Mouse (Mus musculus) lung, postnatal 0 days (tissue): ENCODE measurements at regions not wholly inside any gene's neighbourhood (a gene's known extent, or its start where the extent isn't known, plus 50 kb on each side); places are given as distances from the start of the nearest gene placed in this dataset.
"Not testable (repeated sequence)": the region's sequence is repeated elsewhere in the genome, so short reads cannot be mapped to it uniquely, and the experiment has no call there.

Source experiments
- ATAC-seq: fragments of 200-750 bp; cut with Nextera tagmentation; 2 replicates; pipeline ENCODE4 v1.8.0; 2017; ENCODE audit warnings: moderate library complexity
- DNase-seq: peaks from one replicate; pipeline ENCODE4 v3.0.0-alpha.2; 2016; ENCODE audit warnings: low spot score
- H3K27ac ChIP-seq: fragments of 300-500 bp; sonication (generic); 2 replicates; pipeline ENCODE4 v1.5.1; 2014; ENCODE audit warnings: antibody characterized with exemption, mild to moderate bottlenecking, low read length, mixed read lengths
- H3K27me3 ChIP-seq: fragments of 300-500 bp; sonication (generic); replicated peaks from 2 replicates; pipeline ENCODE4 v1.6.1; 2014; ENCODE audit warnings: low read length, mixed read lengths; ENCODE audit not compliant: insufficient read depth
- H3K36me3 ChIP-seq: fragments of 300-500 bp; sonication (generic); 2 replicates; pipeline ENCODE4 v1.6.1; 2014; ENCODE audit warnings: low read length, mixed read lengths; ENCODE audit not compliant: insufficient read depth
- H3K4me1 ChIP-seq: fragments of 300-500 bp; sonication (generic); 2 replicates; pipeline ENCODE4 v1.6.1; 2014; ENCODE audit warnings: antibody characterized with exemption, low read depth, low read length, mixed read lengths; ENCODE audit not compliant: insufficient read depth
- H3K4me2 ChIP-seq: fragments of 300-500 bp; sonication (generic); replicated peaks from 2 replicates; pipeline ENCODE4 v1.6.1; 2014; ENCODE audit warnings: low read depth, mild to moderate bottlenecking, low read length, moderate library complexity, mixed read lengths
- H3K4me3 ChIP-seq: fragments of 300-500 bp; sonication (generic); 2 replicates; pipeline ENCODE4 v1.5.1; 2014; ENCODE audit warnings: low read depth, low read length
- H3K9ac ChIP-seq: fragments of 300-500 bp; sonication (generic); replicated peaks from 2 replicates; pipeline ENCODE4 v1.6.1; 2014; ENCODE audit warnings: low read depth, mild to moderate bottlenecking
- H3K9me3 ChIP-seq: fragments of 300-500 bp; sonication (generic); 2 replicates; pipeline ENCODE4 v1.6.1; 2016; ENCODE audit warnings: low read length, mixed read lengths
- CTCF ChIP-seq: IDR thresholded peaks from 2 replicates; pipeline ENCODE4 v1.5.1; 2016; ENCODE audit warnings: antibody characterized with exemption, mild to moderate bottlenecking
- EP300 ChIP-seq: IDR thresholded peaks from 2 replicates; pipeline ENCODE4 v1.6.1; 2016; ENCODE audit warnings: antibody characterized with exemption, mild to moderate bottlenecking, control low read depth
- WGBS: fragments of 180-500 bp; shearing (Covaris S2); extraction: QIAGEN DNeasy Blood & Tissue Kit; methylation state at CpG from one replicate; pipeline ENCODE4 v1.1.7; 2014; 5-methylcytosine and 5-hydroxymethylcytosine counted together

- ATAC-seq (no peak), DNase-seq (no peak)
- H3K27ac ChIP-seq: no peak overlapping the region
- no peak for TF ChIP-seq EP300
- no peaks in the 10 kb centered on the region for H3K9me3 ChIP-seq
- H3K4me1 ChIP-seq: no peaks in the 10 kb centered on the region
- no peaks in the 10 kb centered on the region for H3K36me3 ChIP-seq
- H3K27me3 ChIP-seq: no peaks in the 10 kb centered on the region
- H3K4me2 ChIP-seq: no peak overlapping the region
- H3K9ac ChIP-seq: no peak overlapping the region
- 50% methylated on average over 3 of the region's 3 CpGs for WGBS
- H3K4me3 ChIP-seq: no peak overlapping the region
These were observed 190.0 kb downstream of the Hira start for GRCm38 (mm10) chr16:19066700-19067310.

- H3K36me3 ChIP-seq, DNase-seq, H3K4me2 ChIP-seq, H3K9me3 ChIP-seq, ATAC-seq, H3K9ac ChIP-seq, H3K27ac ChIP-seq, H3K27me3 ChIP-seq, H3K4me3 ChIP-seq, H3K4me1 ChIP-seq: not testable (repeated sequence)
- WGBS: 75% methylated on average over 8 of the region's 8 CpGs
These were observed 206.7 kb downstream of the Hira start for GRCm38 (mm10) chr16:19083503-19083902.

- H3K27me3 ChIP-seq: no peaks in the 10 kb centered on the region
- H3K36me3 ChIP-seq: no peaks in the 10 kb centered on the region
- no peak for DNase-seq
- no peaks in the 10 kb centered on the region for H3K9me3 ChIP-seq
- TF ChIP-seq CTCF: peak; percentile 28
- TF ChIP-seq EP300: no peak
- H3K27ac ChIP-seq: no peak overlapping the region
- ATAC-seq: no peak
- 3% methylated on average over 1 of the region's 1 CpGs for WGBS
- H3K4me2 ChIP-seq: no peak overlapping the region
- H3K4me3 ChIP-seq: no peak overlapping the region
- H3K9ac ChIP-seq: no peak overlapping the region
- no peaks in the 10 kb centered on the region for H3K4me1 ChIP-seq
These were observed 211.1 kb downstream of the Hira start for GRCm38 (mm10) chr16:19087914-19088313.
